Mouse (Mus musculus) olfactory bulb, adult 2 months (tissue): Measurements from ENCODE around the gene Fbrsl1. TPM values are rescaled to one million over a fixed set of nuclear protein-coding genes. Genes with fewer than 3 reads are reported as not detected.
A peak's percentile ranks its signal among the peaks of the same experiment; 100 is the strongest.

Source experiments
- H3K27ac ChIP-seq: fragments of 200-500 bp; 2 replicates; pipeline ENCODE4 v1.5.1; 2012; ENCODE audit warnings: low read depth, low read length; ENCODE audit not compliant: insufficient read depth
- H3K4me1 ChIP-seq: fragments of 200-500 bp; 2 replicates; pipeline ENCODE4 v1.6.1; 2012; ENCODE audit warnings: low read length; ENCODE audit not compliant: control insufficient read depth, insufficient read depth
- H3K4me3 ChIP-seq: fragments of 200-500 bp; 2 replicates; pipeline ENCODE4 v1.5.1; 2012; ENCODE audit warnings: mild to moderate bottlenecking, low read depth, low read length, moderate library complexity; ENCODE audit not compliant: insufficient read depth
- CTCF ChIP-seq: fragments of 200-500 bp; IDR thresholded peaks from 2 replicates; pipeline ENCODE4 v1.5.1; 2012; ENCODE audit warnings: low read depth, mild to moderate bottlenecking, low read length, moderate library complexity; ENCODE audit not compliant: insufficient read depth
- POLR2A ChIP-seq: fragments of 200-500 bp; IDR thresholded peaks from 2 replicates; pipeline ENCODE4 v1.6.1; 2012; ENCODE audit warnings: mild to moderate bottlenecking, low read depth, low read length, moderate library complexity; ENCODE audit not compliant: insufficient read depth
- WGBS: fragments of 180-500 bp; shearing (Covaris S2); methylation state at CpG from one replicate; pipeline ENCODE4 v1.1.7; 2018; 5-methylcytosine and 5-hydroxymethylcytosine counted together
- polyA plus RNA-seq: library from polyadenylated mRNA; stranded (reverse); fragments of >200 nt; gene quantifications from 2 replicates; pipeline ENCODE4 v1.2.4, GENCODE M21; 2012; ENCODE audit warnings: low replicate concordance; ENCODE audit not compliant: missing spikeins, insufficient read depth, insufficient read length

Fbrsl1 gene
- polyA plus RNA-seq, 1 experiment, result not detected

DNA sequence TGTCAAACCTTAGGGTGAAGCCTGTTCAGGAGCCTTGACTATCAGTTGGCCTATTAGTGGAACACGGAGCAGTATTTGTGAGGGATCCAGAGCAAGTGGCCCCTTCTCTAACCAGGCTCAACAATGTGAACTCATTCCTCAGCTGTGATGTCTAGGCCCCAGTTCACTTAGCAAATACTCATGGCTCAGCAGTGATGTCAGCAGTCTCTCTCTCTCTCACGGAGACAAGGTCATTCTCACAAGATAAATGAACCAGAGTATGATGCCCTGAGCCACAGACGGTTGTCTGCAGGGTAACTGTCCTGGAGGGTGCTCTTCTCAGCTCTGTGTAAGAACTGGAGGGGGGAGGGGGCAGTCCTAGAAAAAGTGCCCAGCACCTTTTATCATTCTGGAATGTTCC is 44.4 kb downstream of the Fbrsl1 start:
- peaks cover 17% of the 10 kb centered on the region for H3K4me1 ChIP-seq
- H3K4me3 ChIP-seq, result no peak overlapping the region
- no peak overlapping the region for H3K27ac ChIP-seq
- TF ChIP-seq POLR2A, result no peak
- no peak for TF ChIP-seq CTCF
- WGBS, result 46% methylated on average over 3 of the region's 3 CpGs

DNA sequence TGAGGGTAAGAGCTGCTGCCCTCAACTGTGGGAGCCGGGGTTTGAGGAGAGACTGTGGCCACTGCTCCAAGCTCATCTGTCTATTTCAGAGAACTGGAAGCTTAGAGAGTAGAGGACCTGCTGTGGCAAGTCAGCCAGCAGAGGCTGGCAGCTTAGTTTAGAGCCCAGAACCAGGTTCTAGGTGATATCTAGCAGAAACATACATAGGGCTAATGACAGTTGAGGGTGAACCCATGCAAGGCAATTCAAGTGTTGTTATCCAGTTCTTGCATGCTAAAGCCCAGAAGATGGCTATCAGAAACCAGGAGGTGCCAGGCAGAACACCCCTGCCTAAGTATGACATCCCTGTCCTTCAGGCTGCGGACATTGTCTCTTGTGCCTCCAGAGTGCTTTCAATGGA is 45.7 kb downstream of the Fbrsl1 start:
- TF ChIP-seq CTCF (no peak), POLR2A (no peak)
- H3K4me3 ChIP-seq, result no peak overlapping the region
- H3K27ac ChIP-seq, result no peak overlapping the region
- H3K4me1 ChIP-seq, result peaks cover 17% of the 10 kb centered on the region
- WGBS, result 96% methylated on average over 2 of the region's 2 CpGs

DNA sequence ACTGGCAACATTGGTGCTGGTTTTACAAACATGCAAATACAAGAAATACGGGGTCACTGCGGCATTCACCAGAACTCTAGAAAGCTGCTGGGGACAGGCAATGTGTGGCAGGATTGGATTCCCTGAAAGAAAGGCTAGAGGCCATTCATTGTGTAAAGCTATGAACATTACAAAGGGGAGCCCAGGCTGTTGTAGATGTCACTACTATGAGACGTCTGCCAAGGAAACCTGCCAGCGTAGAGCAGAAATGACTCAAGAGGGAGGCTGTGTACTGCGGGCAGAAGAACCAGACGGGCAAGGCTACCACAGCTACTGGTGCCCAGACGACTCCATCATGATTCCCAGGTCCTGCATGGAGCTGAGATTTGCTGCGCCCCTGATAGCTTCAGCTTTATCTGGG is 47.2 kb downstream of the Fbrsl1 start:
- Histone ChIP-seq H3K27ac (no peak overlapping the region), H3K4me3 (no peak overlapping the region), H3K4me1 (peaks cover 5% of the 10 kb centered on the region)
- 74% methylated on average over 8 of the region's 8 CpGs for WGBS
- TF ChIP-seq CTCF (no peak), POLR2A (no peak)

DNA sequence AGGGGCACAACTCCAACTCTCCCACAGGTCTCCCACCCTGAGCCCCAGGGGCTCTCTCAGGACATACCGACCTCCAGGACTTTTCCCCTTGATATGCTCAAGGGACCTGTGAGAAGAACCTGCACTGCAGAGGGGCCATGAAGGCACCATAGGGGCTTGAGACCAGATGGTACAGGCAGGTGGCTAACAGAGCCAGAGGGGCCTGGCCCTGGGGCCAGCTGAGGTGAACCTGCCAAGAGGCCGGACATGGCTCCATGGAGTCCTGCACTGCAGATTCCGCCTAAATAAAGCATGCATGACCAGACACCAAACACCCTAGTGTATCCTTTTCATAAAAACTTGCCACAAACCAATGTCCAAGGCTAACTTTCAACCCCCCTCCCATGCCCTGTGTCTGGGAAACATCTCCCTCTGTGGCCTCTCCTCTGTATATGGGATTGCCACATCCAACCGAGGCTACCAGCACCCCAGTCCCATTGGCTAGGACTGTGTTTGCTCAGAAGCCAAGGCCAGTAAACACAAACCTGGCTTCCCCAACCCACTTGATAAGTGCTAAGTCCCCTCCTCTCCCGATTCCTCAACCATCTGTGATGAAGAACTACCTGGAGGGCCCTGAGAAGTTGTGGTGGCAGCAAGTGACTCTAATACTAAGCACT is 53.2 kb downstream of the Fbrsl1 start:
- TF ChIP-seq CTCF (no peak), POLR2A (no peak)
- 0 out of 2 replicates have a peak, but pooled peaks cover 4% of the 10 kb centered on the region for H3K4me1 ChIP-seq
- 88% methylated on average over 5 of the region's 5 CpGs for WGBS

DNA sequence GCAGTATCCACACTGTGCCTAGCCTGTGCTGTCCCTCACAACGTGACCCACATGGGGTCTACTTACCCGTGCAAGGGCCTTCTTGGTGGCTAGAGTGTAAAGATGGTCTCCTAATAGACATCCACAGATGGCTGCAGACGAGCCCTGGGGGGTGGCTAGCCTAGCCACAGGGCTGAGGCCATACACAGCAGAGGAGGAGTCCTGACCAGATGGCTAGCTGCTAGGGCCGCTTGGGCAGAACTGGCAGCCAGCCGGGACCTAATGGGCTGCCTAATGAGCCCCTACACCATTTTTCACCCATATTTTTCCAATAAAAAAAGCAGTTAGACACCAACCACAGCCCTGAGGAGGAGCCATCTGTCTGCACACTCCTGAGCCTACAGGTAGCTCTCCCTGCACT is 55.6 kb downstream of the Fbrsl1 start:
- Histone ChIP-seq H3K4me1 (peaks cover 8% of the 10 kb centered on the region; the same call in 1 of the 2 replicates), H3K27ac (no peak overlapping the region), H3K4me3 (no peak overlapping the region)
- 84% methylated on average over 5 of the region's 5 CpGs for WGBS
- TF ChIP-seq CTCF (no peak), POLR2A (no peak)

More for the DNA sequence above, 53.2 kb downstream of the Fbrsl1 start:
- Histone ChIP-seq H3K27ac (no peak overlapping the region), H3K4me3 (no peak overlapping the region)

DNA sequence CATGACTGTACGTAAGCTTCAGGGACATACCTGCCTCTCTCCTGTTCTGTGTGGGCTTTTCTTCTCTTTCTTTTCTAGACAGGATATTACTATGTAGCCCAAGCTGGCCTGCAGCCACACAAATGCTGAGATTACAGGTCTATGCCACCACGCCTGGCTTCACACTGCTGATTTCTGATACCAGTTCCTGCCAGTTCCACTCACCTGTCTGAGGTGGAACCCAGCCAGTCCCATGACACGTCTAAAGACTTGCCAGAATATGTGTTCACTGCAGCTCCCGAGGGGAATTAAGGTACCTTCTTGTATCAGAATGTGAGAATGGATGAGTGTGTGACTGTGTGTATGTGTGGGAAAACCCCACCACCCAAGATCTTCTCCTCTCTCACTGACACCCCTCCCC is 57.7 kb downstream of the Fbrsl1 start:
- H3K4me3 ChIP-seq, result no peak overlapping the region
- no peak overlapping the region for H3K27ac ChIP-seq
- 78% methylated on average over 4 of the region's 4 CpGs for WGBS
- H3K4me1 ChIP-seq, result peaks cover 24% of the 10 kb centered on the region
- TF ChIP-seq CTCF (no peak), POLR2A (no peak)

DNA sequence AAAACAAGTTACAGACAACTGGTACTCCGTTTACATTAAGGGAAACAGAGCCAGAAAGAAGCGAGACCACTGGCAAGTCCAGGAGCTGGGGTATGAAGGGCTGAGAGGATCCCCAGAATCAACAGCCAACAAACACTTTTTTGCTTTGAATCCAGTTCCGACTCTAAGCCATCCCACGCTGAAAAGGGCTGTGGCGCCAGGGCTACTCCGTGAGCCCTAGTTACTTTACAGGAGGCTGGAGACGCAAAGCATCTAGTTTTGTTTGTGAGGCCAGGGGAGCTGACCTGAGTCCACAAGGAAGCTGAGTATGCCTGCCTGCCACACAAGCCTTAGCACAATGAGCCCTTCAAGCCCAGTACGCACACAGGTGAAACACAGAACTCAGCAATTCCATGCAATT is 61.0 kb downstream of the Fbrsl1 start:
- peak overlapping the region; percentile 48 for H3K4me3 ChIP-seq
- TF ChIP-seq POLR2A, result no peak
- no peak for TF ChIP-seq CTCF
- H3K27ac ChIP-seq, result no peak overlapping the region
- peaks cover 26% of the 10 kb centered on the region for H3K4me1 ChIP-seq
- 40% methylated on average over 8 of the region's 8 CpGs for WGBS

DNA sequence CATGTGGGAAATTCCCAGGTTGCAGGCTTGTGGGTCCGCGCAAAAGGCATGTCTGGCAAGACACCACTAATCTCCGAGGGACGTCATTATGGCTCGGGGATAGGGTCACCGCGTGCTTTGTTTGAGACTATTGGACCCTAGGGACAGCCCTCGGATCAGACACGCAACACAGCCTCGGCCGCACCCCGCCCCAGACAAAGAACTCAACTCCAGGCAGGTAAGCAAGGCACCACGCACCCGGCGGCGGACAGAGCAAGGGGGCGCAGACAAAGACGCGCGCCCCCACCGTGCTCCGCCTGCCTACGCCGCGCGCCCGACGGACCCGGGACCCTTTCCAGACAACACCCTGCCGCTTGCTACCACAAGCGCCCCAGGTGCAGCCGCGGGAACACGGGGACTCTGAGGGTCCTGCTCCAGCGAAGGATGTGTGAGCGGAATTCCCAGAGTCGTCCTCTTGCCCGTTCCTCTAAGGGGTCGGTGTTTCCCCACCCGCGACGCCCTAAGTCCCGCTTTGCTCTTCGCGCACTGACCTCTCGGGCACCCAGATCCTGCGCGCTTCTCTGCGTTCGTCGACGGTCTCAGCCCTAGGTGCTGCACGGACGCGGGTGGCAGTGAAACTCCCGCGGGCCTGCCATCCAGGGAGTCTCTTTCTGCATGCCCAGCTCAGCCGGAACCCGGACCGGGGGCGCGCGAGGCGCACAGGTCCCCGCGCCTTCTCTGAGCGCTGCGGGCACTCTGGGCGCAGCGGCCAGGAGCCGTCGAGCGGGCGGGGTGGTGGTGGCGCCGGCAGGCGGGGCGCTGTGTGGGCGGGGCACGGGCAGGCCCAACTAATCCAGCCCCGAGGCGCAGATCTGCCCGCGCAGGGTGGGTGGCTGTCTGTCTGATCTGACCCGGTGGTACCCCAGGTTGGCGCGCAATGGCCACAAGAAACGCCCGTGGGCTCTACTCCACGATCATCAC is 61.7 kb downstream of the Fbrsl1 start:
- peak overlapping the region; percentile 48 for H3K4me3 ChIP-seq
- H3K4me1 ChIP-seq, result peaks cover 26% of the 10 kb centered on the region
- WGBS, result 17% methylated on average over 90 of the region's 90 CpGs
- TF ChIP-seq CTCF (no peak), POLR2A (peak; percentile 37; the same call in 1 of the 2 replicates)
- H3K27ac ChIP-seq, result no peak overlapping the region

DNA sequence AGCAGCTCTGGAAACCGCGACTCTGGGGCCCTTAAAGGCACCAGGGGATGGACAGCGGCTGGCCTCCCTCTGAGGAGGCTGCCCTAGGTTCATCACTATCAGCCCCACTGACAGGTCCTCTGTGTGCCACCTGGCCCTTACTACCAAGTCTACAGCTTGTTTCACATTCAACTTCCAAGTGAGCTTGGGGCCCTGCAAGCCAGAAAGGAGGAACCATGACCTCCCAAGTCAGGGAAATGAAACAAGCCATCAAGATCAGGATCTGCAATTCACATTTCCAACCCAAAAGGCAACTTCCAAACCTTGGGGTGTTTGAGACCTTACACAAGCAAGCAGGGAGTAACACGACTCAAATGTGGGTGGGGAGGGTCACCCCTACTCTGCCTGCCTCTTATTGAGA is 63.0 kb downstream of the Fbrsl1 start:
- WGBS, result 68% methylated on average over 4 of the region's 4 CpGs
- Histone ChIP-seq H3K4me3 (no peak overlapping the region), H3K27ac (no peak overlapping the region), H3K4me1 (peaks cover 26% of the 10 kb centered on the region)
- TF ChIP-seq POLR2A (no peak), CTCF (no peak)
